Mouse (Mus musculus): Measurements from ENCODE around the gene Cmtm2b.

DNA sequence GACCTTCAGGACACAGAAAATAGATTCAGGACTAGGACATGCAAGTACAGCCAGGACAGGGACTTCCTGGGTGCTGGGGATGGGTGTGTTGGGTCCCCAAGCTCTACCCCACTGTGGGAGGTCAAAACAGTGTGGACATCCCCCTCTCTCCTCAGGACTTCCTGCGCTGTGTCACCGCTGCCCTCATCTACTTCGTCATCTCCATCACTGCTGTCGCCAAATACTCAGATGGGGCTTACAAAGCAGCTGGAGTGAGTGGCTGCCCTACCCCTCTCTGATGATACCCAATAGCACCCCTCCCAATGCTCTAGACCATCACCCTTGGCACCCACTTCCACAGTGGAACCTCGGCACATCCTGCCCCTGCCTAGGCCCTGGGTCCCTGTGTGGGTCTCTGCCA, 22.6 kb downstream of the Cmtm2b start:
- TF ChIP-seq CTCF (IDR thresholded peaks at IDR 0.05; ENCODE audit: extremely low read depth, insufficient read depth, insufficient read length, insufficient replicate concordance) (no peak), POLR2A (IDR thresholded peaks at IDR 0.05; ENCODE audit: low read depth, low read length) (no peak)

Data from spleen, adult 2 months (tissue).